Mouse (Mus musculus) brain, embryonic 14.5 days (tissue): ENCODE results near the gene Qk.

Source experiments
- CTCF ChIP-seq: fragments of 200-500 bp; IDR thresholded peaks from 2 replicates; pipeline ENCODE4 v1.5.1; 2012; ENCODE audit warnings: inconsistent platforms, mild to moderate bottlenecking, moderate library complexity, borderline replicate concordance; ENCODE audit not compliant: insufficient read depth, insufficient read length; ENCODE audit errors: extremely low read depth
- POLR2A ChIP-seq: fragments of 200-500 bp; IDR thresholded peaks from 2 replicates; pipeline ENCODE4 v1.6.1; 2012; ENCODE audit warnings: mild to moderate bottlenecking, inconsistent platforms, borderline replicate concordance; ENCODE audit not compliant: poor library complexity, insufficient read depth, insufficient read length, severe bottlenecking; ENCODE audit errors: extremely low read depth

GRCm38 (mm10) chr17:10198231-10198630, 121.4 kb downstream of the Qk start:
- TF ChIP-seq POLR2A: no peak
- TF ChIP-seq CTCF: no peak
